Mouse (Mus musculus): ENCODE measurements around the gene Ormdl1. TPM values are rescaled to one million over a fixed set of nuclear protein-coding genes. Genes with fewer than 3 reads are reported as not detected.
"Not testable (repeated sequence)": the region's sequence is repeated elsewhere in the genome, so short reads cannot be mapped to it uniquely, and the experiment has no call there.

The Ormdl1 gene
- 77.4 and 82.5 TPM in 2 replicates for polyA plus RNA-seq (2016; fragmentation: Nextera tagmentation; extraction: Ambion mirVana)

- Histone ChIP-seq H3K27ac (replicated peaks) (peak within 1 kb of the TSS; percentile 88), H3K9ac (replicated peaks) (peak within 1 kb of the TSS; percentile 79), H3K9me3 (no peaks in the 10 kb centered on the region), H3K27me3 (no peaks in the 10 kb centered on the region), H3K36me3 (0 out of 2 replicates have a peak, but pooled peaks cover 9% of the 10 kb centered on the region), H3K4me3 (peak within 1 kb of the TSS; percentile 84), H3K4me2 (replicated peaks) (peak within 1 kb of the TSS; percentile 64), H3K4me1 (peaks cover 10% of the 10 kb centered on the region)
- ATAC-seq (ENCODE audit: low FRiP score, low read depth): peak; percentile 100
- WGBS: under 1% methylated on average over 66 of the region's 66 CpGs
Observed at GRCm38 (mm10) chr1:53296581-53297383, at the start of gene Ormdl1, which contains the start of the genes Pms1 and Gm28778. TSS of gene Ormdl1 (plus strand) at chr1:53297095. TSS of gene Pms1 (minus strand) at chr1:53297018. TSS of gene Gm28778 (plus strand) at chr1:53297111.

GRCm38 (mm10) chr1:53264958-53265612 lies 31.8 kb upstream of the Ormdl1 start:
- not testable (repeated sequence) for H3K27me3 ChIP-seq; H3K4me3 ChIP-seq; H3K9ac ChIP-seq (replicated peaks); H3K4me2 ChIP-seq (replicated peaks); ATAC-seq (ENCODE audit: low FRiP score, low read depth); H3K4me1 ChIP-seq; H3K36me3 ChIP-seq; H3K9me3 ChIP-seq; H3K27ac ChIP-seq (replicated peaks)

- no peaks in the 10 kb centered on the region for H3K4me1 ChIP-seq
- H3K9ac ChIP-seq (replicated peaks): no peak overlapping the region
- H3K36me3 ChIP-seq: peaks cover 5% of the 10 kb centered on the region
- no peak overlapping the region for H3K4me2 ChIP-seq (replicated peaks)
- ATAC-seq (ENCODE audit: low FRiP score, low read depth): no peak
- H3K27ac ChIP-seq (replicated peaks): no peak overlapping the region
- whole genome bisulfite sequencing: 84% methylated on average over 3 of the region's 3 CpGs
- H3K9me3 ChIP-seq: no peaks in the 10 kb centered on the region
- H3K4me3 ChIP-seq: no peak overlapping the region
- no peaks in the 10 kb centered on the region for H3K27me3 ChIP-seq
Observed at GRCm38 (mm10) chr1:53269901-53270300, 27.0 kb upstream of the Ormdl1 start.

- Histone ChIP-seq H3K4me2 (replicated peaks) (no peak overlapping the region), H3K27ac (replicated peaks) (no peak overlapping the region), H3K4me1 (no peaks in the 10 kb centered on the region), H3K27me3 (no peaks in the 10 kb centered on the region), H3K4me3 (no peak overlapping the region), H3K9me3 (no peaks in the 10 kb centered on the region), H3K9ac (replicated peaks) (no peak overlapping the region), H3K36me3 (no peaks in the 10 kb centered on the region)
- ATAC-seq (ENCODE audit: low FRiP score, low read depth): no peak
Observed at GRCm38 (mm10) chr1:53272646-53273045, 24.2 kb upstream of the Ormdl1 start.

- Histone ChIP-seq H3K36me3 (no peaks in the 10 kb centered on the region), H3K9me3 (no peaks in the 10 kb centered on the region), H3K4me2 (replicated peaks) (no peak overlapping the region), H3K27ac (replicated peaks) (no peak overlapping the region), H3K9ac (replicated peaks) (no peak overlapping the region), H3K4me1 (peaks cover 3% of the 10 kb centered on the region; the same call in 1 of the 2 replicates), H3K27me3 (no peaks in the 10 kb centered on the region), H3K4me3 (no peak overlapping the region)
- ATAC-seq (ENCODE audit: low FRiP score, low read depth): no peak
- WGBS: 89% methylated on average over 3 of the region's 3 CpGs
Observed at GRCm38 (mm10) chr1:53291197-53291596, 5.7 kb upstream of the Ormdl1 start.

GRCm38 (mm10) chr1:53300506-53300905 lies 3.6 kb downstream of the Ormdl1 start:
- ATAC-seq (ENCODE audit: low FRiP score, low read depth): no peak
- H3K4me1 ChIP-seq: peaks cover 10% of the 10 kb centered on the region
- H3K4me2 ChIP-seq (replicated peaks): no peak overlapping the region
- H3K27ac ChIP-seq (replicated peaks): no peak overlapping the region
- H3K27me3 ChIP-seq: no peaks in the 10 kb centered on the region
- H3K36me3 ChIP-seq: 0 out of 2 replicates have a peak, but pooled peaks cover 12% of the 10 kb centered on the region
- 92% methylated on average over 4 of the region's 4 CpGs for WGBS
- no peak overlapping the region for H3K9ac ChIP-seq (replicated peaks)
- H3K4me3 ChIP-seq: no peak overlapping the region
- H3K9me3 ChIP-seq: no peaks in the 10 kb centered on the region

GRCm38 (mm10) chr1:53312989-53313967 lies 16.4 kb downstream of the Ormdl1 start, which contains the start of gene Osgepl1:
TSS of gene Osgepl1 (plus strand) at chr1:53313624.
- Histone ChIP-seq H3K4me1 (no peaks in the 10 kb centered on the region), H3K27me3 (no peaks in the 10 kb centered on the region), H3K36me3 (0 out of 2 replicates have a peak, but pooled peaks cover 11% of the 10 kb centered on the region), H3K9ac (replicated peaks) (peak within 1 kb of the TSS; percentile 80), H3K4me2 (replicated peaks) (peak within 1 kb of the TSS; percentile 62), H3K9me3 (no peaks in the 10 kb centered on the region), H3K4me3 (peak within 1 kb of the TSS; percentile 71), H3K27ac (replicated peaks) (peak within 1 kb of the TSS; percentile 82)
- 2% methylated on average over 27 of the region's 27 CpGs for WGBS
- ATAC-seq (ENCODE audit: low FRiP score, low read depth): peak; percentile 98

GRCm38 (mm10) chr1:53321662-53322344 lies 24.9 kb downstream of the Ormdl1 start:
- H3K27ac ChIP-seq (replicated peaks): no peak overlapping the region
- no peak overlapping the region for H3K4me2 ChIP-seq (replicated peaks)
- no peak for ATAC-seq (ENCODE audit: low FRiP score, low read depth)
- no peak overlapping the region for H3K4me3 ChIP-seq
- peaks cover 27% of the 10 kb centered on the region for H3K36me3 ChIP-seq
- H3K4me1 ChIP-seq: no peaks in the 10 kb centered on the region
- no peaks in the 10 kb centered on the region for H3K9me3 ChIP-seq
- H3K27me3 ChIP-seq: no peaks in the 10 kb centered on the region
- no peak overlapping the region for H3K9ac ChIP-seq (replicated peaks)
- 95% methylated on average over 4 of the region's 4 CpGs for WGBS

- no peaks in the 10 kb centered on the region for H3K27me3 ChIP-seq
- H3K4me1 ChIP-seq: no peaks in the 10 kb centered on the region
- H3K9me3 ChIP-seq: no peaks in the 10 kb centered on the region
- no peak overlapping the region for H3K4me2 ChIP-seq (replicated peaks)
- H3K9ac ChIP-seq (replicated peaks): no peak overlapping the region
- peaks cover 19% of the 10 kb centered on the region for H3K36me3 ChIP-seq
- H3K27ac ChIP-seq (replicated peaks): no peak overlapping the region
- no peak for ATAC-seq (ENCODE audit: low FRiP score, low read depth)
- 93% methylated on average over 5 of the region's 5 CpGs for WGBS
- H3K4me3 ChIP-seq: no peak overlapping the region
Observed at GRCm38 (mm10) chr1:53323254-53323653, 26.4 kb downstream of the Ormdl1 start.

GRCm38 (mm10) chr1:53324277-53324676 lies 27.4 kb downstream of the Ormdl1 start:
- no peak overlapping the region for H3K4me2 ChIP-seq (replicated peaks)
- no peak overlapping the region for H3K9ac ChIP-seq (replicated peaks)
- no peaks in the 10 kb centered on the region for H3K27me3 ChIP-seq
- H3K4me3 ChIP-seq: no peak overlapping the region
- ATAC-seq (ENCODE audit: low FRiP score, low read depth): no peak
- no peaks in the 10 kb centered on the region for H3K4me1 ChIP-seq
- no peaks in the 10 kb centered on the region for H3K9me3 ChIP-seq
- peaks cover 19% of the 10 kb centered on the region for H3K36me3 ChIP-seq
- no peak overlapping the region for H3K27ac ChIP-seq (replicated peaks)
- 92% methylated on average over 1 of the region's 1 CpGs for WGBS

- peaks cover 19% of the 10 kb centered on the region for H3K36me3 ChIP-seq
- H3K4me3 ChIP-seq: no peak overlapping the region
- H3K27me3 ChIP-seq: no peaks in the 10 kb centered on the region
- H3K9me3 ChIP-seq: no peaks in the 10 kb centered on the region
- no peak for ATAC-seq (ENCODE audit: low FRiP score, low read depth)
- H3K27ac ChIP-seq (replicated peaks): no peak overlapping the region
- WGBS: 95% methylated on average over 5 of the region's 5 CpGs
- H3K4me1 ChIP-seq: no peaks in the 10 kb centered on the region
- no peak overlapping the region for H3K9ac ChIP-seq (replicated peaks)
- no peak overlapping the region for H3K4me2 ChIP-seq (replicated peaks)
Observed at GRCm38 (mm10) chr1:53324827-53325494, 28.1 kb downstream of the Ormdl1 start.
